Mouse (Mus musculus) embryonic facial prominence, embryonic 11.5 days (tissue): ENCODE measurements around the gene Ciao2a. TPM values are rescaled to one million over a fixed set of nuclear protein-coding genes. Genes with fewer than 3 reads are reported as not detected.
A peak's percentile ranks its signal among the peaks of the same experiment; 100 is the strongest.

ENCODE experiments used
- ATAC-seq: fragments of 200-750 bp; cut with Nextera tagmentation; replicated peaks from 2 replicates; pipeline ENCODE4 v1.8.0; 2017; ENCODE audit warnings: low read depth; ENCODE audit not compliant: insufficient number of reproducible peaks, low FRiP score, low TSS enrichment
- DNase-seq: peaks from one replicate; pipeline ENCODE4 v3.0.0-alpha.2; 2015; ENCODE audit warnings: low spot score
- H3K27ac ChIP-seq: fragments of 300-500 bp; sonication (generic); replicated peaks from 2 replicates; pipeline ENCODE4 v1.5.1; 2014; ENCODE audit warnings: mild to moderate bottlenecking, low read depth, low read length, control low read depth
- H3K27me3 ChIP-seq: fragments of 300-500 bp; sonication (generic); 2 replicates; pipeline ENCODE4 v1.6.1; 2014; ENCODE audit warnings: mild to moderate bottlenecking, low read length, moderate library complexity, mixed read lengths; ENCODE audit not compliant: control insufficient read depth, insufficient read depth
- H3K36me3 ChIP-seq: fragments of 300-500 bp; sonication (generic); replicated peaks from 2 replicates; pipeline ENCODE4 v1.6.1; 2014; ENCODE audit warnings: low read depth, mild to moderate bottlenecking, low read length, moderate library complexity, mixed read lengths; ENCODE audit not compliant: control insufficient read depth, insufficient read depth
- H3K4me1 ChIP-seq: fragments of 300-500 bp; sonication (generic); 2 replicates; pipeline ENCODE4 v1.6.1; 2014; ENCODE audit warnings: low read length, mixed read lengths; ENCODE audit not compliant: control insufficient read depth, insufficient read depth
- H3K4me2 ChIP-seq: fragments of 300-500 bp; sonication (generic); 2 replicates; pipeline ENCODE4 v1.6.1; 2014; ENCODE audit warnings: low read depth, mild to moderate bottlenecking, control low read depth, low read length, moderate library complexity
- H3K4me3 ChIP-seq: fragments of 300-500 bp; sonication (generic); 2 replicates; pipeline ENCODE4 v1.5.1; 2014; ENCODE audit warnings: low read depth, low read length, control low read depth
- H3K9ac ChIP-seq: fragments of 300-500 bp; sonication (generic); replicated peaks from 2 replicates; pipeline ENCODE4 v1.6.1; 2014; ENCODE audit warnings: mild to moderate bottlenecking, control low read depth, low read length
- H3K9me3 ChIP-seq: fragments of 300-500 bp; sonication (generic); replicated peaks from 2 replicates; pipeline ENCODE4 v1.6.1; 2016; ENCODE audit warnings: mild to moderate bottlenecking, low read length, inconsistent platforms, mixed read lengths; ENCODE audit not compliant: control insufficient read depth
- WGBS: fragments of 180-500 bp; shearing (Covaris S2); extraction: QIAGEN DNeasy Blood & Tissue Kit; methylation state at CpG from one replicate; pipeline ENCODE4 v1.1.7; 2014; 5-methylcytosine and 5-hydroxymethylcytosine counted together
- polyA plus RNA-seq: library from polyadenylated mRNA; unstranded; fragments of >200 nt; fragmentation: Nextera tagmentation; extraction: Ambion mirVana; gene quantifications from 2 replicates; pipeline ENCODE4 v1.2.1, GENCODE M21; 2014

The Ciao2a gene
- polyA plus RNA-seq, 1 experiment from 2014 or later = 206 TPM

DNA sequence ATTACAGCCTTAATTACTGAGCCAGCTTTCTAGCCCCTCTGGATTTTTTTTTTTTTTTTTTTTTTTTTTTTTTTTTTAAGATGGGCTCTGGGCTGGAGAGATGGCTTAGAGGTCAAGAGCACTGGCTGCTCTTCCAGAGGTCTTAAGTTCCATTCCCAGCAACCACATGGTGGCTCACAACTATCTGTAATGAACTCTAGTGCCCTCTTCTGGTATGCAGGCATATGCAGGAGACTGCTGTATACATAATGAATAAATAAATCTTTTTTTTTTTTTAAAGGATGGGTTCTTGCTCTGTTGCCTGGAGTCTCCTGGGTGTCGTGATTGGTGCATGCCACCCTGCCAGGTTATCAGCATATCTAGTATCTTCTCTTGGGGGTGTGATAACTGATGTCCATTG is 29.1 kb downstream of the Ciao2a start:
- no peaks in the 10 kb centered on the region; the same call in 1 of the 2 replicates for H3K27me3 ChIP-seq

DNA sequence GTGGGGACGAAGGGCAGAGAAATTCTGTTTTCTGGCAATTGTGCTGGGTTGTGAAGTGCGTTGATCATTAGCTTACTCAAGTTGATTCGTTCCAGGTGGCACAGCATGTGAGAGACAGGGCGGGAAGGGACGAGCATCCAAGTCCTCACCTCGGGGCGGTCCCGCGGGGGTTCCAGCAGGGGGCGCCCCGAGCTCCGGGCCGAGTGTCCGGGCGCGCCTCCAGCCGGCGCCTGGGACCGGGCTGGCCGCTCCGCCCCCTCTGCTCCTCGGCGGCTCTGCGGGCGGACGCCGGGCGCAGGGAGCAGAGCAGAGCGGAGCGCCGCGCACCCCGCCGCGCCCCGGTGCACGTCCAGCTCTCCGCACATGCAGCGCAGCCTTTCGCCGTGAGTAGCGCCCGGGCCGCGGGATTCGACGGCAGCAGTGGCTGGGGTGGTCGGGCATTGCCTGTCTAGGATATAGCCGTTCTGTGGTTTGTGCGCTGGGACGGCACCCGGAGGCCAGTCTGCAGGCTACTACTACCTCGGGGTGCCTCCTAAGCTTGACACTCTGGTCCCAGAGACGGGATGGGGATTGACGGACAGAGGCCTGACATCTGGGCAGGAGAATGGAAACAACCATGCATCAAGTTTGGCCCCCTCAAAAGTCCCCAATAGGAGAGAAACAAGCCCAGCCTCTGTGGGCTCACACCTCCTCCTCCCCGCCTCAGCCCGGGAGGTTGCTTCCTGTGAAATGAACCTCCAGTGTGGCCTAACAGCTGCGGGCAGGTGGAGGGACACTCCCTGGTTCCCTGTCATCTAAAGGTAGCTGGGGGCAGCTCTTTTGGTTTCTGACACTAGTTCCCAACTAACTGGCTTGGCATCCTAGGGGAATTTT is 31.8 kb downstream of the Ciao2a start, which contains the start of gene Dapk2:
Gene Dapk2 (plus strand): TSS at position 266 of the 873 bp plus-strand sequence.
- peak within 1 kb of the TSS; percentile 43 for H3K9ac ChIP-seq
- H3K27me3 ChIP-seq = no peaks in the 10 kb centered on the region; the same call in 1 of the 2 replicates
- H3K4me1 ChIP-seq = no peaks in the 10 kb centered on the region
- H3K36me3 ChIP-seq = no peaks in the 10 kb centered on the region
- peak within 1 kb of the TSS; percentile 40 for H3K4me2 ChIP-seq
- peak within 1 kb of the TSS; percentile 32 for H3K4me3 ChIP-seq
- WGBS = 2% methylated on average over 58 of the region's 58 CpGs
- H3K9me3 ChIP-seq = no peaks in the 10 kb centered on the region
- DNase-seq (peak; percentile 88), ATAC-seq (peak; percentile 84)
- no peak within 1 kb of the TSS for H3K27ac ChIP-seq

More for the DNA sequence above, 29.1 kb downstream of the Ciao2a start:
- DNase-seq (no peak), ATAC-seq (no peak)
- Histone ChIP-seq H3K9me3 (no peaks in the 10 kb centered on the region), H3K9ac (no peak overlapping the region), H3K36me3 (no peaks in the 10 kb centered on the region), H3K4me2 (no peak overlapping the region), H3K4me1 (no peaks in the 10 kb centered on the region), H3K27ac (no peak overlapping the region), H3K4me3 (no peak overlapping the region)
- WGBS = 90% methylated on average over 1 of the region's 1 CpGs

DNA sequence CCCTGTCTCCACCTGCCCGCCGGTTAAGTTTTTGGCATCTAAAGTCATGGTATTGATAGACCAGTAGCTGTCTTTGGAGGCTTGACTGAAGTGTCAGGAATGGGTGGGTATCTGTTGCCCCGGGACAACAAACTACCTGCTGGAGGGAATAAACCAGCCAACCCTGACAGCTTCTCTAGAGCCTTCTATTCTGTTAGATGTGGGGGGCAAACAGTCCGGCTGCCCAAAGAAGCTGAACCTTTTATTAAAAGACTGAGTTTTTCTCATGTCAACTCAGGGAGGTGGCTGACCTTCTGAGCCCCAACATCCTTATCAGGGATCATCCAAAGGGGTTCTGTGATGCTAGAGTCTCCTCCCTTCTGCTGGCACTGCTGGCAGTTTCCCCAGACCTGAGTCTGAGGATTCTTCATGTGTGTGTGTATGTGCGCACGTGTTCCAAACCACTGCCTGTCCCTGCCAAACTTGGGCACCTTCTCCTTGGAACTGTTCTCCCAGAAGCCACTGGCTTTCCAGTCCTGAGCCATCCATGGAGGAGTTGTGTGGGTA is 32.5 kb downstream of the Ciao2a start:
- Histone ChIP-seq H3K27me3 (no peaks in the 10 kb centered on the region; the same call in 1 of the 2 replicates), H3K4me2 (no peak overlapping the region), H3K4me1 (no peaks in the 10 kb centered on the region), H3K9ac (no peak overlapping the region), H3K4me3 (no peak overlapping the region), H3K9me3 (no peaks in the 10 kb centered on the region), H3K36me3 (no peaks in the 10 kb centered on the region), H3K27ac (no peak overlapping the region)
- ATAC-seq (no peak), DNase-seq (no peak)
- WGBS = 82% methylated on average over 6 of the region's 6 CpGs

DNA sequence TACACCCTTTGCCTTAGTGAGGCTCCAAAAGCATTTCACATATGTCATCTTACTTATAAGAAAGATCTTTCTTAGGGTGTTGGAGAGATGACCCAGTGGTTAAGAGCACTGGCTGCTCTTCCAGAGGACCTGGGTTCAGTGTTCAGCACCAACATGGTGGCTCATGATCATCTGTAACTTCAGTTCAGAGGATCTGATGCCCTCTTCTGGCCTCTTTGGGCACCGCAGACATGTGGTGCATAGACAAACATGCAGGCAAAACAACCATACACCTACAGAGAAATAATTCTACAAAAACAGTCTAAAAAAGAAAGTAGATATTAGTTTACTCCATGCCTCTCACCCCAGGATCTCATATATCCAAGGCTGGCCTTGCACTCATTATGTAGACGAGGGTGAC is 33.7 kb downstream of the Ciao2a start:
- WGBS = 95% methylated on average over 2 of the region's 2 CpGs
- Histone ChIP-seq H3K4me1 (no peaks in the 10 kb centered on the region), H3K36me3 (no peaks in the 10 kb centered on the region), H3K27me3 (no peaks in the 10 kb centered on the region; the same call in 1 of the 2 replicates), H3K9ac (no peak overlapping the region), H3K4me2 (no peak overlapping the region), H3K27ac (no peak overlapping the region), H3K9me3 (no peaks in the 10 kb centered on the region), H3K4me3 (no peak overlapping the region)
- ATAC-seq = no peak
- DNase-seq = no peak

DNA sequence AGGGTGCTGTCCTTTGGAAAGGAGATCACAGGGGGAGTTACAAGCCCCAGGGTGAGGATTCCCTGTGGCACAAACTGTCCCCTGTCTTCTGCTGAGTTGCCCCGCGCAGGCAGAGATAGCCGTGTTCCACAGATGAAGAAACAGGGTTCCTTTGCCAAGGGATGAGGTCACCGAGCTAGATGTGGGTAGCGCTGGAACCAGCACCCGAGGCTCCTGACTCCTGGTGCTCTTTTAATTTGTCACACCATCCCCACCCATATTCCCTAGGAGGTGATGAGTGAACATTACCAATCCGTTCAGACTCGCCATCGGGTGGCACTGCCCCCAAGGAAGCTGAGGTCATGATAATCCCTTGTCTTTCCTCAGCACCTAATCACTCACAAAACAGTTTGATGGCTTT is 36.6 kb downstream of the Ciao2a start:
- Histone ChIP-seq H3K4me3 (no peak overlapping the region), H3K27ac (no peak overlapping the region), H3K36me3 (no peaks in the 10 kb centered on the region), H3K4me1 (no peaks in the 10 kb centered on the region), H3K27me3 (no peaks in the 10 kb centered on the region; the same call in 1 of the 2 replicates), H3K4me2 (no peak overlapping the region), H3K9me3 (no peaks in the 10 kb centered on the region), H3K9ac (no peak overlapping the region)
- DNase-seq = no peak
- ATAC-seq = no peak
- 89% methylated on average over 9 of the region's 9 CpGs for WGBS

DNA sequence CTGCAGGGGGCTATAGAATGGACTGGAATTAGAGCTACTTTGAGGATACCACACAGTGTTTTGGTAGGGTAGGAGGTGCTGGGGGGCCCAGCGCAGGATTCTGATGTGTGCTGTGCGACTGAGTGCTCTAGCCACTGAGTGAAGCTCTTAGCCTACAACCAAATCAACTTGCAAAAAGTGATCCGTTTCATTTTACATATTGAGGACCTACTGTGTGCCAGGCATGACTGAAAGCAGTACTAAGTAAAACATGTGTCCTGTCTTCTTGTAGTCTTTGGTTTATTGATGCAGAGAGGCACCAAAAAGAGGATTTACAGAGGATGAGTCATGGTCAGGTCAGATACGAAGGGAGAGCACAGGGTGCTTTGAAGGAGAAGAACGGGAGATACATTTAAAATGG is 40.8 kb downstream of the Ciao2a start:
- H3K4me3 ChIP-seq = no peak overlapping the region
- no peak for DNase-seq
- H3K9me3 ChIP-seq = no peaks in the 10 kb centered on the region
- no peak overlapping the region for H3K4me2 ChIP-seq
- H3K27me3 ChIP-seq = no peaks in the 10 kb centered on the region
- H3K36me3 ChIP-seq = no peaks in the 10 kb centered on the region
- 87% methylated on average over 5 of the region's 5 CpGs for WGBS
- no peak for ATAC-seq
- no peaks in the 10 kb centered on the region for H3K4me1 ChIP-seq
- H3K9ac ChIP-seq = no peak overlapping the region
- no peak overlapping the region for H3K27ac ChIP-seq

DNA sequence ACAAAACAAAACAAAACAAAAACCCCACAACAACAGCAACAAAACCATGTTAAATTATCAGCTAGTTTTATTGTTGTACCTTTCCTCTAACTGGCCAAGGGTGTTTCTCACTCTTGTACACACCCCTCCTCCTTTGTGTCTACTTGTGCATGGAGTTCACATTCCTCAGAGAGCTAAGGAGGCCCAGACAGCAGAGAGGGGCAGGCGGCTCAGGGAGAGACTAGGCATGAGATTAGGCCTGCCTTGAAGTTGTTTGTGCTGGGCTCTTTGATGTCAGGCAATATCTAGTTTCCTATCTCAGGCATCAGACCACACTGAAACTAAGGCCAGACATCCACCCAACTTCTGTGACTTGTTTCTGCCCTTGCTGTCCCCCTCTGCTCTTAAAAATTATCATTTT is 41.8 kb downstream of the Ciao2a start:
- Histone ChIP-seq H3K27ac (no peak overlapping the region), H3K4me1 (no peaks in the 10 kb centered on the region), H3K9ac (no peak overlapping the region), H3K4me2 (no peak overlapping the region), H3K36me3 (no peaks in the 10 kb centered on the region), H3K27me3 (no peaks in the 10 kb centered on the region), H3K4me3 (no peak overlapping the region), H3K9me3 (no peaks in the 10 kb centered on the region)
- peak; percentile 46 for DNase-seq
- no peak for ATAC-seq
- WGBS = 23% methylated on average over 1 of the region's 1 CpGs

DNA sequence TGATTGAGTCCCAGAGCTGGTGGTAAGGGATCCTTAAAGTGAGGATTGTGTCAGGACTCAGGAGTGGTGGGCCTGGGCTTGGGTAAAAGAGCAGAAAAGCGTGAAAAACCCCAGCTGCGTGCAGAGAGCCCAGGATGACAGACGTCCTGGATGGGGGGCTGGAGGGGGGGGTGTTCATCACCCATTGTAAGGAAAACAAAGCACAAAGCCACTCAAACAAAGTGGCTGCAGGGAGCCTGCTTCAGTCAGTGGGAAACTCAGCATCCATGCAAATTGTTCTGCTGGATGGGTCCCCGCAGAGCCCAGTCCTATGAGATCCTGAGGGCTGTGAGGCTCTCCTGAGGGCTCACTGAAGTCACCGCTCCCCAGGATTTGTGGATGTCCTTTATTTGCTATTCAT is 44.1 kb downstream of the Ciao2a start:
- Histone ChIP-seq H3K4me1 (no peaks in the 10 kb centered on the region), H3K27me3 (no peaks in the 10 kb centered on the region), H3K9ac (no peak overlapping the region), H3K4me3 (no peak overlapping the region), H3K9me3 (no peaks in the 10 kb centered on the region), H3K36me3 (no peaks in the 10 kb centered on the region), H3K27ac (no peak overlapping the region), H3K4me2 (no peak overlapping the region)
- WGBS = 29% methylated on average over 5 of the region's 5 CpGs
- no peak for ATAC-seq
- DNase-seq = no peak
